Comparison of ENCODE assay signal across 22 mouse cellular contexts in the genomic region with DNA sequence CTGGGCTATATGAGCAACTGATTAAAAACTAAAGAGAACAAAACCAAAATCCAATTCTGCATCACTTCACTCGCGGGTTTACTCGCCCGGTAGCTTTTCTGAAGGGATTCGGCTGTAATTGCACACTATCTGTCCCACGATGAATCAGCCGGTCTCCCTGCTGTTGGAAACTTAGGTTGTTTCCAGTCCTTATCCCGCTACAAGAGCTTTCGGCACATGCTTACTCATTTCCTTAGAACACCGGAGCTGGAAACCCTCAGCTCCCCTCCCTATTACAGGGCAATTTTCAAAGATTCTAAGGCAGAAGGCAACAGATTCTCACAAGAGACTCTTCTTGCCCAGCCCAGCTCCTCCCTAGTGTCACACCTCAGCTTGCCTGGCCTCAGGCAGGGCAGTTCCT. TPM values are rescaled to one million over a fixed set of nuclear protein-coding genes. Genes with fewer than 3 reads are reported as not detected.
DNase-seq lines count a peak whose midpoint lies in the region; ATAC-seq and TF ChIP-seq lines count a peak whose summit lies in the region.
"Had no signal": no experiment of that assay in that cellular context is flagged by ENCODE, and none has a peak within 500 bp of the region (broad histone marks: within the 10 kb centered on the region; RNA-seq: fewer than 3 reads in every experiment).

No protein-coding gene starts in this region.

- no peak overlapping the region for H3K4me2 ChIP-seq in forebrain, embryonic 15.5 days (replicated peaks)
- H3K4me2 ChIP-seq: heart, embryonic 13.5 days; kidney, embryonic 15.5 days; liver, embryonic 11.5 days had no signal

- no peak overlapping the region for H3K4me3 ChIP-seq in heart, embryonic 10.5 days
- H3K4me3 ChIP-seq in heart, adult 2 months, result no peak overlapping the region
- H3K4me3 ChIP-seq in megakaryocyte, embryonic 14.5 days (replicated peaks), result peak overlapping the region; percentile 86
- no peak overlapping the region for H3K4me3 ChIP-seq in forebrain, embryonic 15.5 days
- H3K4me3 ChIP-seq: gastrocnemius, adult 2 months; heart, embryonic 13.5 days; hindbrain, embryonic 10.5 days; kidney, embryonic 15.5 days; midbrain, embryonic 10.5 days had no signal

- H3K4me1 ChIP-seq in heart, embryonic 10.5 days, result peaks cover 41% of the 10 kb centered on the region
- H3K4me1 ChIP-seq in heart, adult 2 months (ENCODE audit: control insufficient read depth, insufficient read depth, low read length), result peaks cover 16% of the 10 kb centered on the region
- H3K4me1 ChIP-seq in megakaryocyte, embryonic 14.5 days, result peaks cover 95% of the 10 kb centered on the region
- H3K4me1 ChIP-seq in forebrain, embryonic 15.5 days, result peaks cover 13% of the 10 kb centered on the region

- no peak for DNase-seq in heart, embryonic 10.5 days (ENCODE audit: low spot score)
- no peak for DNase-seq in heart, adult 2 months
- DNase-seq in induced T-regulatory cell, adult 2 months (ENCODE audit: low read depth), result peak; percentile 41
- no peak for DNase-seq in retina, embryonic 14.5 days (ENCODE audit: low spot score)
- DNase-seq: adrenal gland, postnatal 14 days; cerebellum, adult 9-11 months; gastrocnemius, adult 2 months; kidney, postnatal 36 days; layer of hippocampus, postnatal 36 days; thymus, adult 18-20 months; thymus, postnatal 36 days had no signal

- H3K27me3 ChIP-seq in heart, embryonic 10.5 days (ENCODE audit: insufficient read depth, poor library complexity, severe bottlenecking), result peaks cover 12% of the 10 kb centered on the region; the same call in 1 of the 2 replicates
- H3K27me3 ChIP-seq in heart, adult 2 months (ENCODE audit: control insufficient read depth, insufficient read depth, low read length), result no peaks in the 10 kb centered on the region
- no peaks in the 10 kb centered on the region for H3K27me3 ChIP-seq in megakaryocyte, embryonic 14.5 days (replicated peaks)
- H3K27me3 ChIP-seq in forebrain, embryonic 15.5 days, result no peaks in the 10 kb centered on the region
- H3K27me3 ChIP-seq: heart, embryonic 13.5 days; kidney, embryonic 15.5 days had no signal

- WGBS in heart, embryonic 10.5 days, result 63% methylated on average over 10 of the region's 10 CpGs
- WGBS in heart, adult 2 months, result 47% methylated on average over 10 of the region's 10 CpGs
- 91% methylated on average over 10 of the region's 10 CpGs for WGBS in forebrain, embryonic 15.5 days

- intact Hi-C loops in heart, adult 2 months (cut with DNase I), result loop anchor here (5.0 kb wide), 1 partner anchor 35 kb away; no protein-coding TSS in a partner anchor

- H3K9me3 ChIP-seq in heart, embryonic 10.5 days, result peaks cover 2% of the 10 kb centered on the region; the same call in 1 of the 2 replicates
- no peaks in the 10 kb centered on the region for H3K9me3 ChIP-seq in megakaryocyte, embryonic 14.5 days
- no peaks in the 10 kb centered on the region for H3K9me3 ChIP-seq in forebrain, embryonic 15.5 days
- H3K9me3 ChIP-seq: kidney, embryonic 15.5 days had no signal

- no peak for ATAC-seq in megakaryocyte, adult 5-6 weeks (ENCODE audit: poor library complexity, severe bottlenecking)
- ATAC-seq in forebrain, embryonic 15.5 days (replicated peaks), result no peak
- ATAC-seq: hindbrain, postnatal 0 days; intestine, postnatal 0 days; midbrain, embryonic 16.5 days had no signal

- no peak for TF ChIP-seq POLR2A in heart, adult 2 months (IDR thresholded peaks at IDR 0.05; ENCODE audit: insufficient read depth, low read depth, low read length)

- no peak for TF ChIP-seq CTCF in heart, adult 2 months (IDR thresholded peaks at IDR 0.05)

- no peaks in the 10 kb centered on the region for H3K36me3 ChIP-seq in heart, embryonic 10.5 days
- no peaks in the 10 kb centered on the region for H3K36me3 ChIP-seq in heart, adult 2 months (ENCODE audit: control insufficient read depth, insufficient read depth, low read length)
- peaks cover 14% of the 10 kb centered on the region for H3K36me3 ChIP-seq in megakaryocyte, embryonic 14.5 days (replicated peaks; ENCODE audit: low read length)
- H3K36me3 ChIP-seq in forebrain, embryonic 15.5 days, result no peaks in the 10 kb centered on the region
- H3K36me3 ChIP-seq: heart, embryonic 13.5 days; hindbrain, embryonic 10.5 days; kidney, embryonic 15.5 days; midbrain, embryonic 10.5 days had no signal

- H3K79me2 ChIP-seq in heart, adult 2 months (replicated peaks; ENCODE audit: control insufficient read depth, insufficient read depth, low read length), result no peaks in the 10 kb centered on the region

- no peak for TF ChIP-seq EP300 in heart, adult 2 months (IDR thresholded peaks at IDR 0.05; ENCODE audit: insufficient read depth, low read depth, low read length)

- 0 out of 2 replicates have a peak overlapping the region, but pooled peaks have one; percentile 63 for H3K27ac ChIP-seq in heart, embryonic 10.5 days
- no peak overlapping the region for H3K27ac ChIP-seq in heart, adult 2 months
- no peak overlapping the region for H3K27ac ChIP-seq in forebrain, embryonic 15.5 days (replicated peaks)
- H3K27ac ChIP-seq: gastrocnemius, adult 2 months; heart, embryonic 13.5 days; hindbrain, embryonic 10.5 days; hindbrain, postnatal 0 days; kidney, embryonic 15.5 days; midbrain, embryonic 10.5 days had no signal

- no peak overlapping the region for H3K9ac ChIP-seq in heart, adult 2 months (ENCODE audit: low read depth, low read length)
- no peak overlapping the region for H3K9ac ChIP-seq in forebrain, embryonic 15.5 days (replicated peaks)
- H3K9ac ChIP-seq: heart, embryonic 13.5 days; kidney, embryonic 15.5 days had no signal

RNA-seq across cellular contexts. Expression of gene Ak2, which starts 25.4 kb away (rescaled TPM):
- 189 and 215 TPM in 2 replicates for polyA plus RNA-seq in heart, embryonic 10.5 days (2016; fragmentation: Nextera tagmentation; extraction: Ambion mirVana)
- total RNA-seq in heart, adult 2 months (2021), result 10 to 100 TPM; 63.1 to 70.5 TPM
- 41.8 and 43.4 TPM in 2 replicates for polyA plus RNA-seq in heart, adult 2 months (2012; rRNA removed)
- polyA plus RNA-seq in megakaryocyte, embryonic 14.5 days (2012; ENCODE audit: insufficient read depth, low replicate concordance), result 29.1 and 128 TPM in 2 replicates
- total RNA-seq in megakaryocyte, adult 5-6 weeks (2015), result 41.2 and 48.0 TPM in 2 replicates
- total RNA-seq in megakaryocyte, adult 5-6 weeks (2017), result 69.0 and 71.2 TPM in 2 replicates
- polyA plus RNA-seq in forebrain, embryonic 15.5 days (2015; fragmentation: Nextera tagmentation; extraction: Ambion mirVana), result 106 and 116 TPM in 2 replicates

RNA-seq across cellular contexts. Expression of gene Rnf19b, which starts 40.9 kb away (rescaled TPM):
- 5.3 and 6.8 TPM in 2 replicates for polyA plus RNA-seq in heart, embryonic 10.5 days (2016; fragmentation: Nextera tagmentation; extraction: Ambion mirVana)
- total RNA-seq in heart, adult 2 months (2021), result 10 to 100 TPM; 27.1 to 28.1 TPM
- polyA plus RNA-seq in heart, adult 2 months (2012; rRNA removed), result 21.1 and 24.7 TPM in 2 replicates
- 696 and 878 TPM in 2 replicates for polyA plus RNA-seq in megakaryocyte, embryonic 14.5 days (2012; ENCODE audit: insufficient read depth, low replicate concordance)
- total RNA-seq in megakaryocyte, adult 5-6 weeks (2015), result 20.2 and 24.2 TPM in 2 replicates
- total RNA-seq in megakaryocyte, adult 5-6 weeks (2017), result 52.8 and 56.8 TPM in 2 replicates
- polyA plus RNA-seq in forebrain, embryonic 15.5 days (2015; fragmentation: Nextera tagmentation; extraction: Ambion mirVana), result 23.0 and 23.2 TPM in 2 replicates

RNA-seq across cellular contexts. Expression of gene Azin2, which starts 54.9 kb away (rescaled TPM):
- 4.0 and 4.7 TPM in 2 replicates for polyA plus RNA-seq in heart, embryonic 10.5 days (2016; fragmentation: Nextera tagmentation; extraction: Ambion mirVana)
- 1 to 10 TPM; 2.0 to 3.0 TPM for total RNA-seq in heart, adult 2 months (2021)
- polyA plus RNA-seq in heart, adult 2 months (2012; rRNA removed), result 3.2 and 3.7 TPM in 2 replicates
- 7.6 and 12.2 TPM in 2 replicates for polyA plus RNA-seq in megakaryocyte, embryonic 14.5 days (2012; ENCODE audit: insufficient read depth, low replicate concordance)
- total RNA-seq in megakaryocyte, adult 5-6 weeks (2015), result 0.25 and 0.38 TPM in 2 replicates
- 0.29 and 1.5 TPM in 2 replicates for total RNA-seq in megakaryocyte, adult 5-6 weeks (2017)
- polyA plus RNA-seq in forebrain, embryonic 15.5 days (2015; fragmentation: Nextera tagmentation; extraction: Ambion mirVana), result 12.3 and 13.7 TPM in 2 replicates

Comparison
In these comparisons a context has a peak if more than half of its experiments do, and no peak if none do; other contexts are left out.
1. RNA of gene Rnf19b, which starts 40.9 kb away (polyA plus RNA-seq): 696 to 878 TPM in megakaryocyte, embryonic 14.5 days; 23.0 to 23.2 TPM in forebrain, embryonic 15.5 days, 21.1 to 24.7 TPM in heart, adult 2 months and 5.3 to 6.8 TPM in heart, embryonic 10.5 days; every median in the first group is over 10 times any median in the second.